Mouse (Mus musculus): ENCODE data around the gene Naa10. TPM values are rescaled to one million over a fixed set of nuclear protein-coding genes. Genes with fewer than 3 reads are reported as not detected.

Gene Naa10
- 10 to 100 TPM; 43.1 to 48.0 TPM for total RNA-seq (2023)

GRCm38 (mm10) chrX:73921823-73922549, at the start of gene Naa10, which contains the start of gene Arhgap4:
Gene Naa10 (minus strand): TSS chrX:73921944.
Gene Arhgap4 (minus strand): TSS chrX:73921870.

GRCm38 (mm10) chrX:73966248-73967176, 44.8 kb upstream of the Naa10 start, which contains the start of gene Hcfc1:
Gene Hcfc1 (minus strand): TSS chrX:73966357.

GRCm38 (mm10) chrX:73930402-73931062, 8.8 kb upstream of the Naa10 start, which contains the start of gene Renbp:
Gene Renbp (minus strand): TSS chrX:73930850.

GRCm38 (mm10) chrX:73895719-73896118, 26.0 kb downstream of the Naa10 start, which contains the start of gene L1cam:
Gene L1cam (minus strand): TSS chrX:73896105.

GRCm38 (mm10) chrX:73891551-73892152, 30.1 kb downstream of the Naa10 start, which contains the start of gene Avpr2:
Gene Avpr2 (plus strand): TSS chrX:73892102.

Other genes with a start within 250 kb of the Naa10 start
- gene Slc6a8, start 248.8 kb downstream of the Naa10 start, total RNA-seq (2023) = 1 to 10 TPM in 1 of 2 experiments, under 1 TPM in 1; 0.72 to 1.1 TPM
- 10 to 100 TPM; 93.3 to 95.7 TPM for gene Bcap31, start 205.8 kb downstream of the Naa10 start, total RNA-seq (2023)
- 10 to 100 TPM; 82.1 to 88.8 TPM for gene Abcd1, start 205.3 kb downstream of the Naa10 start, total RNA-seq (2023)
- under 1 TPM; 0.26 to 0.81 TPM for gene Plxnb3, start 164.9 kb downstream of the Naa10 start, total RNA-seq (2023)
- under 1 TPM; 0.88 to 0.90 TPM for gene Srpk3, start 147.5 kb downstream of the Naa10 start, total RNA-seq (2023)
- gene Idh3g, start 135.0 kb downstream of the Naa10 start, total RNA-seq (2023) = 10 to 100 TPM; 89.7 to 95.2 TPM
- 100 to 1,000 TPM; 116 to 117 TPM for gene Ssr4, start 134.9 kb downstream of the Naa10 start, total RNA-seq (2023)
- gene Pdzd4, start 97.0 kb downstream of the Naa10 start, total RNA-seq (2023) = under 1 TPM; 0.53 to 0.64 TPM
- gene Avpr2, start 29.8 kb downstream of the Naa10 start, total RNA-seq (2023) = under 1 TPM in 1 of 2 experiments, not detected in 1; 0.11 TPM
- gene L1cam, start 25.8 kb downstream of the Naa10 start, total RNA-seq (2023) = 10 to 100 TPM; 28.9 to 42.0 TPM
- gene Arhgap4, start 74 bp downstream of the Naa10 start, total RNA-seq (2023) = 100 to 1,000 TPM; 236 to 237 TPM
- 10 to 100 TPM; 13.8 to 16.6 TPM for gene Renbp, start 8.9 kb upstream of the Naa10 start, total RNA-seq (2023)
- 10 to 100 TPM; 81.1 to 89.4 TPM for gene Hcfc1, start 44.4 kb upstream of the Naa10 start, total RNA-seq (2023)
- gene Irak1, start 102.0 kb upstream of the Naa10 start, total RNA-seq (2023) = 10 to 100 TPM; 68.9 to 70.8 TPM
- not detected for gene Opn1mw, start 205.5 kb upstream of the Naa10 start, total RNA-seq (2023)
- gene Mecp2, start 213.4 kb upstream of the Naa10 start, total RNA-seq (2023) = 10 to 100 TPM; 22.9 to 29.2 TPM
- gene Tex28, start 245.9 kb upstream of the Naa10 start, total RNA-seq (2023) = not detected

All from neutrophil, adult 83 days (primary cell).